Mouse (Mus musculus) adrenal gland, adult 8-10 months (tissue): ENCODE results near the gene Gab1. TPM values are rescaled to one million over a fixed set of nuclear protein-coding genes. Genes with fewer than 3 reads are reported as not detected.

ENCODE experiments used
- DNase-seq: peaks from one replicate; pipeline ENCODE4 v3.0.0; 2022
- total RNA-seq, 4 experiments: library from RNA; stranded (reverse); gene quantifications; 2 replicates each; pipeline ENCODE4 v1.2.4; 2022

Gene Gab1
- total RNA-seq, 4 experiments from 2014 or later: 20.6 to 28.4 (median 22.0) TPM

GRCm38 (mm10) chr8:80872688-80873087 lies 7.6 kb downstream of the Gab1 start:
- DNase-seq: no peak

DNA sequence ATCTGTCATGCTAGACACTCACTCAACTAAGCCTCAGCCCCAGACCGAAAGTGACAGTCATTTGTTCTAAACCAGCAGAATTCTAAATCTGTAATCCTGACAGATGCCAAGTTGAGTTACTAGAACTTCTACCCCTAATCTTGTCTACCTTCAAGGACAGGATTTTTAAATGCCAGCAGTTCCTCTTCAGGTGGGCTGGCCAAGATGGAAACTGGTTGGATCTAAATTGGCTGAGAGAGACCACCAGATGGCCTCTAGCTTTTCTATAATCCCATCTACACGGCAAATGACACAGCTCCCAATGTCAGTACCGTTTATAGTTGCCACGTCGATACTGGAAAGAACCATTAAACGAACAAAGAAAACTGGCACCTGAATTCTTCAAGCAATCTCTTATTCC lies 8.9 kb downstream of the Gab1 start:
- no peak for DNase-seq

DNA sequence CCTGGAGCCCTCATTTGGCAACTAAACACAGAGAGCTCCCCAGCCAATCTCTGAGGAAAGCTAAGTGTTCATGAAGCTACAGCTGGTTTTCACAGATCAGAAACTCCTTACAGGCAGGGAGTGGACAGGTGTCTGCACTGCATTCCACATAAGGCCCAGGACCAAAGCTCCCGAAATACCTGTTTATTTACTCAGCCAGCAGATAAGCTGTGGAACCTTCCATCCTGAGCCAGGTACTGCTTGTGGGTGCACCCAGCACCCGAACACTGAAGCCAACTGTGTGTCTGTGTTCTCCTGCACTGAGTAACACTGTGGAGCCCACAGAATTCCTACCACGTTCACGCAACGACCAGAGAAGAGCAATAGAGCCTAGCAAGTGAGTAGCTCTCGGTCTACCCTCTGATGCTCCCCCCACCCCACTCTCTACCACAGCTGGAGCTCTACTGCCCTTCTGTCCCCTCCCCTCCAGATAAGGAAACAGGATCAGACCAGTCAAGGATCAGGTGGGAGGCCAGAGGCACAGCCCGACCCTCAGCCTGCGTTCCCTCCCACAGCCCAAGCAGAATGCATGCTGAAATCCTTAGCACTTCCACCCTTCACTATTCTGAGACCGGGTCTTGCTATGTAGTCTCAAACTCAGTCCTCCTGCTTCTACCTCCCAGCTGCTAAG lies 9.6 kb downstream of the Gab1 start:
- DNase-seq: no peak

DNA sequence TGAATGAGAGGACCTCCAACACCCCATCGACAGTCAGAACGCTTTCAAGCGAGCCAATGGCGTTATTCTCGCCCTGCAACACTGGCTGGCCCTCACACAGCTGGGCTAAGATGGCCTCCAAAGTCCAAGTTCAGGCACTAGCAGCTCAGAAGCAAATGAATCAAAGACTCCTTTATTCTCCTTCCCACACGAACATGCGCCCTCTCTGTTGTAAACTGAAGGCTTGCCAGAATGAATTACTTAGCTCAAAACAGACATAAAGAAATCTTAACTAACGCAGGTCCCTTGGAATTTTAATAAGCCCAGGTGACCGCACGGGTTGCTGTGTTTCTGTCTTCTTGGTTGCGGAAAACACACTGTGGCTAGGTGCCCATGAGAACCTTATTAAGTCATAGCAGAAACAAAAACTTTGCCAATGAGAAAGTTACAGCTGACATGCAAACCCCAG lies 10.4 kb downstream of the Gab1 start:
- DNase-seq: no peak

GRCm38 (mm10) chr8:80868801-80869323 lies 11.5 kb downstream of the Gab1 start:
- DNase-seq: no peak

GRCm38 (mm10) chr8:80868006-80868702 lies 12.2 kb downstream of the Gab1 start:
- no peak for DNase-seq

- DNase-seq: peak; percentile 59
These were observed 12.7 kb downstream of the Gab1 start for GRCm38 (mm10) chr8:80867598-80867997.

DNA sequence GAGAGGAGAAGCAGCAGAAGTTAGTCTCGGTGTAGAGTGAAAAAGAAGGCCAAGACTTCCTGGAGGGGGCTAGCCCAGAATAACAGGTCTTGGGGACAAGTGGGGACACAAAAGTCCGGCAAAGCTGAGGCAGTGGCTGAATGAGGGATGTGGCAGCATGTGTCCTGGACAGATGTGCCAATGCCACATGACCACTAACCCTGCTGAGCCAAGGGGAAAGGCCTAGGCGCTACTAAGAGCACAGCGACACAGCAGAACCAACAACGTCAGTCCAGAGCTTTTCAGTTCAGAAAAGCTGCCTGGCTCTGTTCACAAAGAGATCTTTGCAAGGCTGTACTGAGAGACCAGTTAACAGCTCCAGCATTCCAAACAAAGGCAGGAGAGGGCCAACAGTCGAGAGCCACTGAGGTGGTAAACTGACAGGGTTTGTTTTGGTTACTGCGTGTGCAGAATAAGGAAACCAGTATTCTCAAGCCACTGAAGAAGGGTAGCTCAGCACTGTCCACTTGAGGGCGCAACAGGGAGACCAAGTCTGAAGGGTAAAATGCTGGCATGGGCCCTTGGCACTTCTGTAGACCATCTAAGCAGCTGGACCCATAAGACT lies 15.0 kb downstream of the Gab1 start:
- DNase-seq: no peak

DNA sequence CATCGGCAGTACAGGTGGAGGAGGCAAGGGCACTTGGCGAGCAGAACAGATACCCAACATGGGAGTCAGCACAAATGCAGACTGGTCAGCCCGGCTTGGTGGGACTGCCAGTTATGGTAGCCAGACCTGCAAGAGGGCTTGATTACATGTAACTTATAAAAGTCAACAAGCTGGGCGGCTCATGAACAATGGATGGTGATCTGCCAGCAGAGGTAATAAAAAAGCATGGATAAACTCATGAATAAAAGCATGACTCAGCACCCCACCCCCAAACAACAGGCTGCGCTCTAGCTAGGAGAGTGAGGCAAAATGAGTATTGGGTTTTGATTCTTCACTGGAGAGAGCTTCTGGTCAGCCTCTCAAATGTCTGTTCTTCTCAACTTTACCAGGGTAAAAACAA lies 16.9 kb downstream of the Gab1 start:
- no peak for DNase-seq

DNA sequence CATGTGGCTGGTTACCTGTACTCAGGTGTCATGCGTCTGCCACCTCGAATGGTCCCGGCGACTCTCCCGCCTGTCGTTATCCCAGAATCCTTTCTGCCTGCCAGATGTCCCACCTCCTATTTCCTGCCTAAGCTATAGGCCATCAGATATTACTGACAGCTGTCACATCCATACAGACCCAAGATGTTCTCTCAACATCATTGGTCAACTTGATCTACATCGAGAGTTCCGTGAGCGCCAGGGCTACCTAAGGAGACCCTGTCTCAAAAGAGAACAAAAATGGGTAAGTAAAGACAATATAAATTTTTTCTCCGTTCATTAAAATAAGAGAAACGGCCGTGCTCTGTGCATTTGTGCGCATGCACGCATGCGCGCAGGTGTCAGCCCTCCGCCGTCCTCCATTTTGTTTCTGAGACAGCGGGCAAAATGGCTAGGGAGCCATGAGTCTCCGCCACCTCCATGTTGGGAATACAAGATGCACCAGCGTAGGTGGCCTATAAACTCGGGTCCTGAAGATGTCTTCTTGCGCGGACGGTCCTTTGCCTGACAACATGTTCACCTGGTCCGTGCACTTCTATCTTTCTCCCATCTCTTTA lies 21.0 kb downstream of the Gab1 start:
- DNase-seq: no peak

DNA sequence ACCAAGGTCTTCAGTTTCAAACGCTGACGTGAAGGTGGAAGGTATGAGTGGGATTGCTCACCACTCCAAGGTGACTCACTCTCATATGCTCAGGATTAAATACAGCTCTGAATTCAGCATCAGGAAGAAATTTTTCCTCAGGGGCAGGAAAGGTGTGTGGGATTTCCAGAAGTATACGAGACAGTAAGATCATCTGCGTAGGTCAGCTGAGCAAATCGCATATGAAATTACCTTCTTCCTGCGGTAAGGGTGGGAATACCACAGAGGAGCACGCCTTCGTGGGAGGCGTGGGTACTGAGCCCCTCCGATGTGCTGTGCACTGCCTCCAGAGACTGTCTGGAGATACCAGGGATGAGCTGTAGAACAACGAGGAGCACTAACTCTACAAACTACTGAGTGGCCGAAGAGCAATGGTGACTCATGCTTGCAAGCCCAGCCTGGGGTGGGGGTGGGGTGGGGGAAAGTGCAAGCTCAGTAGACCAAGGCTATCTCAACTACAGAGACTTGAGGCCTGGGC lies 22.4 kb downstream of the Gab1 start:
- no peak for DNase-seq

DNA sequence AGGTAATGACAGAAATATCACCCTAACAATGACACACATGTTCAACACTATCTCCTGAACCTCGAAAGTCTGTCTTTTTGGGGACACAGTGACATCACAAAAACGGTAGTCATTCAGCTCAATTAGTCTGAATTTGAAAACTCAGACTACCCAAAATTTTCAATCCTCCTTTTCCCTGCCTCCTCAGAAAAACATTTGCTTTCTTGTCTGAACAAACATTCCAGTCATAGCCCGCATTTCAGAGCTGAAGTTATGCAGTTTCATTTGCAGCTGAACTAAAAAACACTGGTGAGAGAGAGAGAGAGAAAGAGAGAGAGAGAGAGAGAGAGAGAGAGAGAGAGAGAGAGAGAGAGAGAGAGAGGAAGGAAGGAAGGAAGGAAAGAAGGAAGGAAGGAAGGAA lies 23.2 kb downstream of the Gab1 start:
- DNase-seq: no peak

- DNase-seq: no peak
These were observed 23.7 kb downstream of the Gab1 start for GRCm38 (mm10) chr8:80856606-80857005.

GRCm38 (mm10) chr8:80853622-80854021 lies 26.7 kb downstream of the Gab1 start:
- DNase-seq: no peak

DNA sequence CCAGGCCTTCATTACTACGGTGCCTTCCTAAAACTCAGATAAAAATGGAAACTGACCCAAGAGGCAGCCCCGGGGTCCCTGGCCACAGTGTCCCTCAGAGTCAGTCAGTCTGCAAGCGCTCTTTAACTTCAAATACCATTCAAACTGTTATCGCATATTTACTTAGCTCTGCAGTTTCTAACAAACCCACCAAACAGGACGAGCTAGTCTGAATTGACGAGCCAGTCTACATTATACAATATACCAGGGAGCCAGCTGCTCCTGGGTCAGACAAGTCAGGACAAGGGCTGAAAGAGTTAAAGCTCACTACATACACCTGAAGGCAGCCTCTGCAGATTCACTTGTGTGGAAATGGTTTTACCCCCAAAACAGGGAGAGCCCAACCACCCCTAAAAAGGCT lies 27.1 kb downstream of the Gab1 start:
- no peak for DNase-seq

DNA sequence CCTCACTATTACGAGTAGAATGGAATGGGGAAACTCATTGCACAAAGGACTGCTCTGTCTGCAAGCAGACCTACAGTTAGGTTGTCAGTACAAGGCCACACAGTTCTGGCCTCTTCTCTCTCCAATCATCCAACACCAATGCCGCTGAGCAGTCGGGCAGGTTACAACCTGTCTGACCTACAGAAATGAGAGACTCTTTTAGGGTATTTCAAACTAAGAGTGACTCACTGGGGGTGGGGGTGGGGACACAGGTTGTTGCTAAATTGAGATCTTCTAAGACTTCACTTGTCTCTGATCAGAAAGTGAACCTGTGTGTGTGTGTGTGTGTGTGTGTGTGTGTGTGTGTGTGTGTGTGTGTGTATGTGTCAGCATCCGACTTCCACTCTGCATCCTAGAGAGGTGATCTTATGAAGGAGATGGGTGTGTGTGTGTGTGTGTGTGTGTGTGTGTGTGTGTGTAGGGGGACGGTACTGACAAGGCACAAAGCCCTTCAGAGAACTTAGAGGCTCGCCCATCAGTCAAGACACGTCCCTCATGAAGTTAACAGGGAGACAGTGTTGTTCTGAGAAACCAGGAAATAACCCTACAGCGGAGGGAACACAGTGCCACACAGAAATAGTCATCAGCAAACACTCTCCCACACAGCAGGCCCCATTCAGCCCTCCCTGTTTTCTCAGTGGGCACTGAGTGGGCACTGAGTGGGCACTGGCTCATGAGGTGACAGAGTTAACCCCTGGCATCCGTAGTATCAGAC lies 27.7 kb downstream of the Gab1 start:
- DNase-seq: no peak

- no peak for DNase-seq
These were observed 28.7 kb downstream of the Gab1 start for GRCm38 (mm10) chr8:80851648-80852047.

DNA sequence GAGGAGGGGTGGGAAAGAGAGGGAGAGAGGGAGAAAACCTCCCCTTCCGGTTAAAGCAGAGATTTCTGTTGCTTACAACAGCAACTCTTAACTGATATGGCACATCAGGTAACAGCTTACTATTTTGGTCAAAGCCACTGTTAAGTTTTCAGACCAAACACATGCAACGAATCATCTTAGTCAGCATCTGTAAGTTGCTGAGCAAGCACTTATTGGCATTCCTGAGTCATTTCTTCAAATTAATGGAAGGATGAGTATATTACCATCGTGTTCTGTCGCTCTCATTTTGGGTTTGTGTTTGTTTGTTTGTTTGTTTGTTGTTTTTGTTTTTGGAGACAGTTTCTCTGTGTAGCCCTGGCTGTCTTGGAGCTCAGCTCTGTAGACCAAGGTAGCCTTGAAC lies 30.3 kb downstream of the Gab1 start:
- DNase-seq: no peak

DNA sequence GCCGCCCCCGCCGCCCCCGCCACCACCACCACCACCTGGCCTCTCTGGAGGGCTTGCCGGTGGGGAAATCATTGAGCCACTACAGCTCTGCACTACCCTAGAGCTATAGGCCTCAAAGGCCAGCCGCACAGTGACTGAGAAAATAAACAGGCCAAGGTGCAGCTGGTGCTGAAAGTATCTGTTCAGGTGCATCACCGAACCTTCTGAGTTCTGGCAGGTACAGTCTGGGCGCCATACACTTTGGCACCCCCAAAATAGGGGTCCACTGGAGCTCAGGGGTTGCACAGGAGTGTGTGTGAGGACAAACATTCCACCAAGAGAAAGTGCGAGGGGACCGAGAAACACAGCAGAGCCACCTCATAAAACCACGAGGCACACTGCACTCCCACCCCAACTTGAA lies 31.7 kb downstream of the Gab1 start:
- no peak for DNase-seq

DNA sequence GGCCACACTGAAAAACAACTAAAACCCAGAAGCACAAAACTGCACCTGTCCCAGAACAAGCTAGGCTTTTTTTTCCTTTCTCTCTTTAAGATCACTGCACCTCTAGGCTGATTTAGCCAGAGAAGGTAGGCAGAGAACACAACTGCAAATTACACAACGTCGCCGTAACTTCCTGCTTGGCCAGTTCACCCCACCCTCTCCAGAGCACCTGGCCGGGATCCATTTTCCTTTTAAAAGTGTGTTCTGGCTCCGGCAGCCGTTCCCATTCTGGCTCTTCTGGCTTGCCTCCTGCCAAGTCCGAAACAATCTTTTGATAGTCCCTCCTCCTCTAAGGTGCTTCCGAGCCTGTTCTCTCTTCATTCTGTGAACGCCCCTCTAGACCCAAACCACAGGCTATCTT lies 32.4 kb downstream of the Gab1 start:
- no peak for DNase-seq

GRCm38 (mm10) chr8:80845284-80845683 lies 35.0 kb downstream of the Gab1 start:
- DNase-seq: no peak

DNA sequence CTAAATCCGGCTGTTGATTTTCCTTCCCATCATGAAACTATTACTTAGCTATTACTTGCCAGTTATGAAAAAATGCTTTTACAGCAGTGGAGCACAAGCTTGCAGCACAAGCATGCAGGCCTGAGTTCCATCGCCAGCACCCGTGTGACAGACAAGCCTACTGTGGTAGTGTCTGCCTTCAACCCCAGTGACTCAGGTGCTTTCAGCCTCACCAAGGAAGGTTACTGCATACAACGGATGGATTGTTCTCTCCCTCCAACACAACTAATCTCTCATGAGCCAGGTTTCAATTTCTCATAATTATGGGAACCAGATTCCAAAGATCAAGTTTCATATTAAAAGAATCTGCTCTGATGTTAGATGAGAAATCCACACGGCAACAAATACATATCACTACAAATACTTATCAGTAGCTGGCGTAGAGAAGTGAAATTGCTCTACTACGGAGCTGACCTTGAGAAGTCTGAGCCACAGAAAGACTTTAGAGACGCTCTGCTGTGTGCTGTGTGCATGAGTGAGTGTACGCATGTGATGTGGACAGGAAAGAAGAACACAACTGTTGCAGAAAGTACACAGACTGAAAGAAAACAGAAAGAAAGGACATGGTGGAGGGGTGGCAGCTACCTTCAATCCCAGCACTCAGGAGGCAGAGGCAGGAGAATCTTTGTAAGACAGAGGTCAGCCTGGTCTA lies 36.4 kb downstream of the Gab1 start:
- no peak for DNase-seq
